Mouse (Mus musculus) megakaryocyte-erythroid progenitor cell, adult 5-6 weeks (primary cell): ENCODE results near the gene Hlcs. TPM values are rescaled to one million over a fixed set of nuclear protein-coding genes. Genes with fewer than 3 reads are reported as not detected.
A peak's percentile ranks its signal among the peaks of the same experiment; 100 is the strongest.

Experiments
- ATAC-seq: replicated peaks from 2 replicates; pipeline ENCODE4 v1.8.0; 2016; ENCODE audit warnings: mild to moderate bottlenecking, inconsistent platforms; ENCODE audit not compliant: severe bottlenecking, poor library complexity, low FRiP score, low TSS enrichment
- total RNA-seq, 2 experiments: library from RNA; stranded (forward) in 1 of 2; stranded (reverse) in 1 of 2; fragments of 200-1000, 215-1000 nt in 1 of 2; fragments of >200 nt in 1 of 2; fragmentation: Nextera tagmentation in 1 of 2; gene quantifications; 2 replicates each; pipeline ENCODE4 v1.2.3; 2014 to 2017

Hlcs gene
- total RNA-seq, 2 experiments from 2014 or later = 5.9 to 26.9 TPM

GRCm38 (mm10) chr16:94125172-94125981 lies 188.0 kb downstream of the Hlcs start:
- ATAC-seq = no peak

DNA sequence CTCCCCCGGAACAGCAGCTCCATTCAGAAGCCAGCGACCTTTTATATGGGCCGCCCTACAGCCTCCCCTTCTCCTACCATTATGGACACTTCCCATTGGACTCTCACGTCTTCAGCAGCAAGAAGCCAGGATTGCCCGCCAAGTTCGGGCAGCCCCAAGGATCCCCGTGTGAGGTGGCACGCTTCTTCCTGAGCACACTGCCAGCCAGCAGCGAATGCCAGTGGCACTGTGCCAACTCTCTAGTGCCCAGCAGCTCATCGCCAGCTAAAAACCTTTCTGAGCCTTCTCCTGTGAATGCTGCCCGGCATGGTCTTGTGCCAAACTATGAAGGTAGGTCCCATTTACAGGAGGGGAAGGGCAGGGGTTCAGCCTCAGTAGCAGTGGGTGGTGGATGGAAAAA lies 190.1 kb downstream of the Hlcs start:
- ATAC-seq = no peak

DNA sequence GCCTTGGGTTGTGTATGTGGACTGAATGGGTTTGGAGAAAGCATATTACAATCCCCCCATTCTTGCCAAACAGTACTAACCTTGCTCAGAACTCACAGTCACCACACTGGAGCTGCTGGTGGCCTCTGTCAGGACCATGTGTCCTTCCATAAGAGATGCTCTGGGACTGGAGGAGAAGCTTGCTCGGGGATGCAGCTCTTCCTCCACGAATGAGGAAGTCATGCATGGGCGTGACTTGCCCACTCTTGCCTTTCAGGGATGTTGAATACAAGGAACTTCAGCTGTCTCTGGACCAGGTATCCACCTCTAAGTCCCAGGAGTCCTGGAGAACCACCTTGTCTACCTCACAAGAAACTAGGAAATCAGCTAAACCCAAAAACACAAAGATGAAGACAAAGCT lies 191.0 kb downstream of the Hlcs start:
- no peak for ATAC-seq

- no peak for ATAC-seq
Measured at GRCm38 (mm10) chr16:94118394-94118793, 195.0 kb downstream of the Hlcs start.

DNA sequence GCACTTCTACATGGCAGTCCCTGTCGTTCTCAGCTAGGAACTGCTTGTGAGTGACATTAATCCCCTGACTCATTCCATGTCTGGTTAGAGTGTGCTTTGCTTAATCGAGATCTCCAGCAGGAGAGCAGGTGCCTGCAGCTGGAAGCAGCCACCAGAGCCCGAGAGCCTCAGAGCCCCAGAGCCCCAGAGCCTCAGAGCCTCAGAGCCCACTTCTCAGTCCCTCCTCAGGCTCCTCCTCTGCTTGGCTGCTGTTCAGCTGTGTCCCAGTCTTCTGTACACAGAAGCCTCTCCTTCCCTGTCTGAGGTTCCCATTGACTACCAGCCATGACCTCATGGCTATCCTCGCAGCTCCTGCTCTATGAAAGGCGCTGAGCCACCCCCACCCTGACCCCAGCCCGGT lies 196.0 kb downstream of the Hlcs start:
- ATAC-seq = no peak

DNA sequence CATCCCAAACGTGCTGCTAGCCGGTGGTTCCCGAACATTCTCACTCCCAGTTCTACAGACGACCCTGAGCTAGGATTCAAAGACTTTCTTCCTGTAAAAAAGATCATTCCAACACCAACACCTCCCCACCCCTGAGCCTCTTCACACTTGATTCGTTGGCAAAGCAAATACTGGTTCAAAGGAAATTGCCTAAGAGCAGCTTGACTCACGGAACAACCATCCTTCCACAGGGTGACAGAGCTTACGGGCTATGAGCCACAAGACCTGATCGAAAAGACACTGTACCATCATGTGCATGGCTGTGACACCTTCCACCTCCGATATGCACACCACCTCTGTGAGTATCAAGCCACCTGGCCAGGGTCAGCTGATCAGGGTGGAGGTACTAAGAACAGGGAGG lies 198.7 kb downstream of the Hlcs start:
- ATAC-seq = no peak

- ATAC-seq = no peak
Measured at GRCm38 (mm10) chr16:94113160-94113559, 200.2 kb downstream of the Hlcs start.

- ATAC-seq = peak; percentile 71
Measured at GRCm38 (mm10) chr16:94097724-94098455, 215.5 kb downstream of the Hlcs start.

DNA sequence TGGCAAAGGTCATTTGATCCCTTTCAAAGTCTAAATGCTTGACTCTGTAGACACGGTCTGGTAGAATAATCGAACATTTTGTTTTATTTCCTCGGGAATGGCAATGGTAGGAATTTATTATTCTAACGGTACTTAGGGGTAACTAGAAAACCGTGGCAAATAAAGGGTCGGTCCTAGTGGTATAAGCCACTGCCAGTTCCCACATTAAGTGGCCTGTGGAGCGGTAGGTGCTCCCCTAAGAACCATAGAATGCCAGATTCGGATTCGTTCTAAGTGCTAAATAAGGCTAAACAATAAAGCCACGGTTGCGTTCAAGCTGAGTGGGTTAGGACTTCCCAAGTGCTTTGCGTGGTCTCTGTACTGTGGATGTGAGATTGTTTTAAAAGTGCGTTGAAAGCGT lies 216.9 kb downstream of the Hlcs start:
- ATAC-seq = no peak

DNA sequence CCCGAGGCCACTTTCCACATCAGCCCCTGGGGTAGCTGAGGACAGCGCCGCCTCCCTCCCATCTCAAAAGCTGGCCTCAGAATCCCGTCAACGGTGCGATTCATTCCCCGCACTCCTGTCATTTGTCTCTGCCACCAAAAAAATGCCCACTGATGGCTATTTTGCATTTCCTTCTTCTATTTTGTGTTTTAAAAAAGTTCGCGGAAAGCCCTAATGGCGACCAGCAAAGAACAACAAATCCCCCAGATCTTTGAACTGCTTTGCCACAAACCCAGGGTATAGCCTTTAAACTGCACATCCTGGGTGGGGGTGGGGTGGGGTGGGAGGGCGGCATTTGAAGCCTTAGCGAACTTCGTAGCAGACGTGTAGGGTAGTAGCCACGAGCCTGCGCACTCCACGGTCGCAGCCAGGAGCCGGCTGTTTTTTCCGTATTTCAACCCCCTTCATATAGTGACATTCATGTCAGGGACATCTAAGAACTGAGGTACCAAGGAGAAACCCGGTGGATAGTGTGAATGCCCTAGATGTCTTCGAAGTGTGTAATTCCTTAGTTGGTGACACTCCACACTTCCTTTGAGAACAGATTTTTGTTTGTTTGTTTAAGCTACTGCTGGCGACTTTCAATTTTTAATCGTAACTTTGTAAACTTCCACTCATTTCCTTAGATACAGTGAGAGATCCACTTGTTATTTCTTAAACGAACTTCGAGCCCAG lies 218.1 kb downstream of the Hlcs start:
- ATAC-seq = no peak

DNA sequence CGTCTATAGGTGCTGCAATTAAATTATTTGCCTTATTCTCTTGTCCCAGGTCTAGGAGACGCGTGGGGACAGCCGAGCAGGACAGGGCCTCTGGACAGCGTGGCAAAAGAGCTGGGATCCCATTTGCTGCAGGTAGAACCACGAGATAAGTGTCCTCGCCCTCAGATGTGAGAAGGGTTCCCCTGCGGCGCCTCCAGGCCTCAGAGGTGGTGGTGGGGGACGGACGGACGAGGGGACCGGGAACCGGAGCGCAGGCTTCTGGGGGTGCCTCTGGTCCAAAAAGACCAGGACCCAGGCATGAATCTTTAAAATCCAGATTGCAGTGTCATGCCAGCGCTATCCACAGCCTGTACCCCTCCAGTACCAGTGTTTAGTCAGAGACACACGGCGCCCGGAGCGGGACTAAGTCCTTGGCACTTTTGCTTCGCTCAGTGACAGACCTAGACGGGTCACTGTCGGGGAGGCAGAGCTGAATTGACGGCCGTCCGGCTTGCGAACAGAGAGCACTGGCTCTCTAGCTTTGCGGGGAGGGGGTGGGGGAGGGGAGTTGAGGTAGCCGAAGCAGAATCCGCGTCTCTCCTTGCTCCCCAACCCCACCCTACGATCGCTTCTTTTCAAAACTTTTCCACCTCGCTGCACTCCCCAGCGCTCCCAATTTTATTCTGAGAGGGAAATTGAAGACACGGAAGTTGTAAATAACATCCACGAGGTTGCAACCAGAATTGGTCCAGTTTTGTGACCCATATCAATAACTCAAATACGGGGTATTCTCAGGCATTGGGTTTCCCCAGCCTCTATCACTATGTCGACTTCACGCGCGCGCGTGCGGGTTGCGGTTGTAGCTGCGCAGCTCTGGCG lies 218.9 kb downstream of the Hlcs start:
- ATAC-seq = no peak

- ATAC-seq = no peak
Measured at GRCm38 (mm10) chr16:94093151-94093863, 220.1 kb downstream of the Hlcs start.

DNA sequence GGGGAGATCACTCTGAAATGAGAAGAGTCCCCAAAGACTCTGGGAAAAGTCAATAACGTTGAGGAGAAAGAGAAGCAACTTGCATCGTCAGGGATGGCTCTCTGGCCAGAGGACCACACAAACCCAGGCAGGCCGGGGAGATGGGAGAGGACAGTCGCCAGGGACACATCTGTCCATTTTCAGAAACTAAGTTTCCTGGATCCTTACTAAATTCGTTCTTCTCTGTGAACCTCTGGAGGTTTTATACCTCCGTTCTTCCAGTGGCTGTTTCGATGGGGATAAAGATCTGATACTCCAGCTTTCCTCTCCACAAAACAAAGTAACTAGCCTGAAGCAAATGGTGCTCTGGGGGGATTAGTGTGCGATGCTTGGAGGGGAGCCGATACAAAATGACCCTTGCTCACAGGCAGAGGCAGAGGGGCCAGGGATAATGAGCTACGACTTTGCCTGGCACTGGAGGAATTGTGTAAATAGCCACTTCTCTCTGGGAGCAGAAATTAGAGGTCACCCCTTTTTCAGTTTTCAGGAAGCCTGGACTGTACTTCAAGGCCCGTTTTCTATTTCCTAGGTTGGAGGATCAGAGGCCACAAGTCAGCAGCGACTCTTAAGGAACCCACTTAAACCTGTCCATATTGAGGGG lies 220.7 kb downstream of the Hlcs start:
- no peak for ATAC-seq

- ATAC-seq = no peak
Measured at GRCm38 (mm10) chr16:94088819-94089692, 224.3 kb downstream of the Hlcs start.

- ATAC-seq = no peak
Measured at GRCm38 (mm10) chr16:94088226-94088748, 225.1 kb downstream of the Hlcs start.

DNA sequence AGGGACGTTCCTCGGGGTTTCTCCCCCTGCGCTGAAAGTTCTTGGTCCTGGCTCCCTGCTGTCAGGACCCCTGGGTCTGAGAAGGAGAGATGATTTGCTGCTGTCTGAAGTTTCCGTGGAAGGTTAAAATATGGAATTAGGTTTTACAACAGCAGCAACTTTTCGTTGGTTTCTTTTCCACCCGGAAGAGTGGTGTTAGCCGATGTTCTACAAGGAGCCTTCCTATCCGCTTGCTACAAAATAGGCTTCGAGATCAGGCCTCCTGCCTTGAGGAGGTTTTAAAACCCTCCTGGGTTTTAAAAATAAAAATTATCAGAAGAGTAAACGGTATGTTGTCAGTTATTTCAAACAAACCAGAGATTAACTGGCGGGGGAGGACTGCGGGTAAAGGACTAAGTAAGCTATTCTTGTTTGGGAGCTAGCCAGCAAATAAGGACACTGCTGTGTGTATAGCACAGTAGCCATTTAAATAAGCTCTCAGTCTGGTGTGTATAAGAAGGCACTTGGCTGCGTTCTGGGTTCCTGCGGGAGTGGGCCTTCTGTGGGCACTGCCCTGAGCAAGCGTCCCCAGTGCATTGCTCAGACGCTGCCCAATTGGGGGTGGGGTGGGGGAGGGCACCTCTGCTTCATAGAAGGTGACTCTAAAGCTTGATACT lies 225.7 kb downstream of the Hlcs start:
- ATAC-seq = no peak
